Mouse (Mus musculus): Measurements from ENCODE around the gene Btbd10.
A peak's percentile ranks its signal among the peaks of the same experiment; 100 is the strongest.

Gene Btbd10

GRCm38 (mm10) chr7:113368746-113369619, at the start of gene Btbd10:
Gene Btbd10 (minus strand): TSS chr7:113369392.
- peak; percentile 97 for DNase-seq (ENCODE audit: extremely low spot score)

GRCm38 (mm10) chr7:113416536-113416935, 47.3 kb upstream of the Btbd10 start:
- DNase-seq (ENCODE audit: extremely low spot score), result no peak

- DNase-seq (ENCODE audit: extremely low spot score), result no peak
Observed at GRCm38 (mm10) chr7:113415256-113415655, 46.1 kb upstream of the Btbd10 start.

- no peak for DNase-seq (ENCODE audit: extremely low spot score)
Observed at GRCm38 (mm10) chr7:113408712-113409111, 39.5 kb upstream of the Btbd10 start.

- DNase-seq (ENCODE audit: extremely low spot score), result no peak
Observed at GRCm38 (mm10) chr7:113398083-113398482, 28.9 kb upstream of the Btbd10 start.

GRCm38 (mm10) chr7:113396661-113397060, 27.5 kb upstream of the Btbd10 start:
- no peak for DNase-seq (ENCODE audit: extremely low spot score)

- no peak for DNase-seq (ENCODE audit: extremely low spot score)
Observed at GRCm38 (mm10) chr7:113391619-113392018, 22.4 kb upstream of the Btbd10 start.

GRCm38 (mm10) chr7:113388470-113388869, 19.3 kb upstream of the Btbd10 start, which contains the start of gene Pth:
Gene Pth (minus strand): TSS chr7:113388570.
- DNase-seq (ENCODE audit: extremely low spot score), result no peak

GRCm38 (mm10) chr7:113377875-113378658, 8.9 kb upstream of the Btbd10 start:
- DNase-seq (ENCODE audit: extremely low spot score), result peak; percentile 77

GRCm38 (mm10) chr7:113372682-113373081, 3.5 kb upstream of the Btbd10 start:
- DNase-seq (ENCODE audit: extremely low spot score), result no peak

- DNase-seq (ENCODE audit: extremely low spot score), result no peak
Observed at GRCm38 (mm10) chr7:113369620-113370340, 588 bp upstream of the Btbd10 start.

GRCm38 (mm10) chr7:113367440-113367839, 1.8 kb downstream of the Btbd10 start:
- no peak for DNase-seq (ENCODE audit: extremely low spot score)

- DNase-seq (ENCODE audit: extremely low spot score), result no peak
Observed at GRCm38 (mm10) chr7:113349089-113349488, 20.1 kb downstream of the Btbd10 start.

GRCm38 (mm10) chr7:113347694-113348093, 21.5 kb downstream of the Btbd10 start:
- no peak for DNase-seq (ENCODE audit: extremely low spot score)

GRCm38 (mm10) chr7:113347271-113347670, 21.9 kb downstream of the Btbd10 start:
- DNase-seq (ENCODE audit: extremely low spot score), result no peak

- DNase-seq (ENCODE audit: extremely low spot score), result no peak
Observed at GRCm38 (mm10) chr7:113335250-113335649, 33.9 kb downstream of the Btbd10 start.

GRCm38 (mm10) chr7:113334036-113334435, 35.2 kb downstream of the Btbd10 start:
- DNase-seq (ENCODE audit: extremely low spot score), result no peak

- no peak for DNase-seq (ENCODE audit: extremely low spot score)
Observed at GRCm38 (mm10) chr7:113320128-113320527, 49.1 kb downstream of the Btbd10 start.

- peak; percentile 37 for DNase-seq (ENCODE audit: extremely low spot score)
Observed at GRCm38 (mm10) chr7:113311784-113312183, 57.4 kb downstream of the Btbd10 start.

GRCm38 (mm10) chr7:113310136-113310535, 59.1 kb downstream of the Btbd10 start:
- no peak for DNase-seq (ENCODE audit: extremely low spot score)

- no peak for DNase-seq (ENCODE audit: extremely low spot score)
Observed at GRCm38 (mm10) chr7:113297813-113298212, 71.4 kb downstream of the Btbd10 start.
